Mouse (Mus musculus): ENCODE measurements around the gene Cdk15. TPM values are rescaled to one million over a fixed set of nuclear protein-coding genes. Genes with fewer than 3 reads are reported as not detected.

The Cdk15 gene
- polyA plus RNA-seq (2015; fragmentation: Nextera tagmentation; extraction: Ambion mirVana) = 2.4 and 3.8 TPM in 2 replicates

GRCm38 (mm10) chr1:59256751-59257231, at the start of gene Cdk15:
Gene Cdk15 (plus strand): TSS chr1:59256906.

GRCm38 (mm10) chr1:59236856-59237441, 19.8 kb upstream of the Cdk15 start, which contains the start of gene Als2:
Gene Als2 (minus strand): TSS chr1:59237231.

Other genes with a start within 250 kb of the Cdk15 start
- gene C2cd6, start 162.0 kb upstream of the Cdk15 start, polyA plus RNA-seq (2015; fragmentation: Nextera tagmentation; extraction: Ambion mirVana) = 0.10 TPM in 1 of 2 replicates, not detected in the other
- 22.4 and 22.5 TPM in 2 replicates for gene Tmem237, start 136.5 kb upstream of the Cdk15 start, polyA plus RNA-seq (2015; fragmentation: Nextera tagmentation; extraction: Ambion mirVana)
- 0.12 and 0.33 TPM in 2 replicates for gene Mpp4, start 93.5 kb upstream of the Cdk15 start, polyA plus RNA-seq (2015; fragmentation: Nextera tagmentation; extraction: Ambion mirVana)
- 4.0 and 4.1 TPM in 2 replicates for gene Als2, start 19.7 kb upstream of the Cdk15 start, polyA plus RNA-seq (2015; fragmentation: Nextera tagmentation; extraction: Ambion mirVana)
- gene Fzd7, start 225.5 kb downstream of the Cdk15 start, polyA plus RNA-seq (2015; fragmentation: Nextera tagmentation; extraction: Ambion mirVana) = 7.2 and 8.0 TPM in 2 replicates

Measured in urinary bladder, postnatal 0 days (tissue).